Mouse (Mus musculus): ENCODE measurements around the gene Tmem221.

Tmem221 gene

GRCm38 (mm10) chr8:71558071-71558957 is at the start of gene Tmem221:
Gene Tmem221 (minus strand): TSS chr8:71558871.
- DNase-seq: peak; percentile 79

- no peak for DNase-seq
Measured at GRCm38 (mm10) chr8:71604021-71604420, 45.4 kb upstream of the Tmem221 start.

- DNase-seq: no peak
Measured at GRCm38 (mm10) chr8:71602666-71603334, 44.1 kb upstream of the Tmem221 start.

- DNase-seq: peak; percentile 64
Measured at GRCm38 (mm10) chr8:71601939-71602665, 43.4 kb upstream of the Tmem221 start.

GRCm38 (mm10) chr8:71598841-71599240 is 40.2 kb upstream of the Tmem221 start:
- DNase-seq: no peak

GRCm38 (mm10) chr8:71598375-71598774 is 39.7 kb upstream of the Tmem221 start:
- no peak for DNase-seq

- no peak for DNase-seq
Measured at GRCm38 (mm10) chr8:71597451-71597850, 38.8 kb upstream of the Tmem221 start, which contains the start of gene Fam129c. Gene Fam129c (plus strand): TSS chr8:71597648.

GRCm38 (mm10) chr8:71596798-71597197 is 38.1 kb upstream of the Tmem221 start:
- peak; percentile 36 for DNase-seq

- DNase-seq: no peak
Measured at GRCm38 (mm10) chr8:71596384-71596783, 37.7 kb upstream of the Tmem221 start.

GRCm38 (mm10) chr8:71595862-71596261 is 37.2 kb upstream of the Tmem221 start:
- peak; percentile 94 for DNase-seq

GRCm38 (mm10) chr8:71594324-71594722 is 35.7 kb upstream of the Tmem221 start:
- DNase-seq: no peak

- no peak for DNase-seq
Measured at GRCm38 (mm10) chr8:71593556-71594323, 35.1 kb upstream of the Tmem221 start.

GRCm38 (mm10) chr8:71592374-71593170 is 33.9 kb upstream of the Tmem221 start:
- peak; percentile 82 for DNase-seq

- peak; percentile 96 for DNase-seq
Measured at GRCm38 (mm10) chr8:71591471-71592373, 33.1 kb upstream of the Tmem221 start, which contains the start of gene Pgls. Gene Pgls (plus strand): TSS chr8:71592176.

- no peak for DNase-seq
Measured at GRCm38 (mm10) chr8:71591017-71591416, 32.3 kb upstream of the Tmem221 start.

GRCm38 (mm10) chr8:71588762-71589161 is 30.1 kb upstream of the Tmem221 start:
- DNase-seq: no peak

GRCm38 (mm10) chr8:71586891-71587290 is 28.2 kb upstream of the Tmem221 start:
- DNase-seq: peak; percentile 59

GRCm38 (mm10) chr8:71580201-71580600 is 21.5 kb upstream of the Tmem221 start:
- DNase-seq: no peak

GRCm38 (mm10) chr8:71579476-71579875 is 20.8 kb upstream of the Tmem221 start:
- no peak for DNase-seq

GRCm38 (mm10) chr8:71579009-71579408 is 20.3 kb upstream of the Tmem221 start:
- no peak for DNase-seq
